Mouse (Mus musculus): ENCODE measurements around the gene H2-Q1. TPM values are rescaled to one million over a fixed set of nuclear protein-coding genes. Genes with fewer than 3 reads are reported as not detected.
"Not testable (repeated sequence)": the region's sequence is repeated elsewhere in the genome, so short reads cannot be mapped to it uniquely, and the experiment has no call there.

H2-Q1 gene
- polyA plus RNA-seq, 1 experiment, result 83.4 TPM

DNA sequence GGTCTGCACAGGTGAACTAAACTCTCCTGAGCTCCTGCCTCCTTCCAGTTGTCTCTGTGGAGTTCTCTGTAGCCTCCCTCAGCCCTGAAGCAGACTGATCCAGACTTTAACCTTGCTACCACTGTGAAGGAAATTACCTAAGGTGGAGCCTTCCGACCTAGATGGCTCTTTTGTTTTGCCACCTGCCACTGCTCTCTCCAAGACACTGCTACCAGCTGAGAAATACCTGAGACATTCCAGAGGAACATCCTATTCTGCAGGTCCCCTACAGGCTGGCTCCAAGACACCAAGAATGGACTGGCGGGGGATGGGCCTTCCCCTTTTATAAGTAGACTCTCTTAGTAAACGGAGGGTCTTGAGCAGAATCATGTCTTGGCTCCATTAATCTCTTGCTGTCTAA is 39.9 kb upstream of the H2-Q1 start:
- Histone ChIP-seq H3K27ac (ENCODE audit: insufficient read depth, low read depth, low read length) (no peak overlapping the region), H3K36me3 (ENCODE audit: control insufficient read depth, insufficient read depth, low read length) (no peaks in the 10 kb centered on the region), H3K27me3 (ENCODE audit: control insufficient read depth, insufficient read depth, low read length) (no peaks in the 10 kb centered on the region), H3K4me1 (ENCODE audit: control insufficient read depth, insufficient read depth, insufficient read length, low read length) (peaks cover 6% of the 10 kb centered on the region; the same call in 1 of the 2 replicates), H3K4me3 (ENCODE audit: low read depth, low read length) (no peak overlapping the region)
- WGBS, result 57% methylated on average over 3 of the region's 3 CpGs
- TF ChIP-seq CTCF (IDR thresholded peaks at IDR 0.05; ENCODE audit: extremely low read depth, insufficient read length, insufficient replicate concordance, low read depth, low read length) (no peak), POLR2A (IDR thresholded peaks at IDR 0.05; ENCODE audit: low read depth, low read length) (no peak)

DNA sequence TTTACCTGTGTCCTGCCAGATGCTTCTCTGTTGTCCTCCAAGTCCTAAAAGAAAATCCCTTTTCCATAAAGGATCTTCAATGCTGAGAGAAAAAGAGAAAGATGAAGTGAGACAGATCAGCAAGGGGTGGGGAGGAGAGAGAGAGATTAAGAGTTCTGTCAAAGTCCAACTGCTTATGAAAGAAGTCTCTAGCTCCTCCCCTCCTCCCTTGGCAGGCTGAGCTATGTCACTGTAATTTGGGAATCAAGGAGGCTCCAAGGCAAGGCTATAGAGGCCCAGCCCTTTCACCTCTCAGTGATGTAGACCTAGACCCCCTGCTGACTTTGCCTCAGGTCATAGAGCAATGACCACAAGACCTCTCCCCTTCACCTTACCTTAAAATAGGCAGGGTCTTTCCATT is 34.8 kb upstream of the H2-Q1 start:
- Histone ChIP-seq H3K27me3 (ENCODE audit: control insufficient read depth, insufficient read depth, low read length) (no peaks in the 10 kb centered on the region), H3K4me1 (ENCODE audit: control insufficient read depth, insufficient read depth, insufficient read length, low read length) (0 out of 2 replicates have a peak, but pooled peaks cover 2% of the 10 kb centered on the region), H3K4me3 (ENCODE audit: low read depth, low read length) (no peak overlapping the region), H3K36me3 (ENCODE audit: control insufficient read depth, insufficient read depth, low read length) (no peaks in the 10 kb centered on the region), H3K27ac (ENCODE audit: insufficient read depth, low read depth, low read length) (no peak overlapping the region)
- TF ChIP-seq POLR2A (IDR thresholded peaks at IDR 0.05; ENCODE audit: low read depth, low read length) (no peak), CTCF (IDR thresholded peaks at IDR 0.05; ENCODE audit: extremely low read depth, insufficient read length, insufficient replicate concordance, low read depth, low read length) (no peak; the same call in 1 of the 2 replicates)

GRCm38 (mm10) chr17:35295796-35296195 is 24.4 kb upstream of the H2-Q1 start:
- not testable (repeated sequence) for H3K27ac ChIP-seq (ENCODE audit: insufficient read depth, low read depth, low read length); H3K4me3 ChIP-seq (ENCODE audit: low read depth, low read length); H3K4me1 ChIP-seq (ENCODE audit: control insufficient read depth, insufficient read depth, insufficient read length, low read length); H3K36me3 ChIP-seq (ENCODE audit: control insufficient read depth, insufficient read depth, low read length); H3K27me3 ChIP-seq (ENCODE audit: control insufficient read depth, insufficient read depth, low read length)
- WGBS, result 4% methylated on average over 5 of the region's 5 CpGs
- peak; percentile 78; the same call in 1 of the 2 replicates for TF ChIP-seq CTCF (IDR thresholded peaks at IDR 0.05; ENCODE audit: extremely low read depth, insufficient read length, insufficient replicate concordance, low read depth, low read length)

DNA sequence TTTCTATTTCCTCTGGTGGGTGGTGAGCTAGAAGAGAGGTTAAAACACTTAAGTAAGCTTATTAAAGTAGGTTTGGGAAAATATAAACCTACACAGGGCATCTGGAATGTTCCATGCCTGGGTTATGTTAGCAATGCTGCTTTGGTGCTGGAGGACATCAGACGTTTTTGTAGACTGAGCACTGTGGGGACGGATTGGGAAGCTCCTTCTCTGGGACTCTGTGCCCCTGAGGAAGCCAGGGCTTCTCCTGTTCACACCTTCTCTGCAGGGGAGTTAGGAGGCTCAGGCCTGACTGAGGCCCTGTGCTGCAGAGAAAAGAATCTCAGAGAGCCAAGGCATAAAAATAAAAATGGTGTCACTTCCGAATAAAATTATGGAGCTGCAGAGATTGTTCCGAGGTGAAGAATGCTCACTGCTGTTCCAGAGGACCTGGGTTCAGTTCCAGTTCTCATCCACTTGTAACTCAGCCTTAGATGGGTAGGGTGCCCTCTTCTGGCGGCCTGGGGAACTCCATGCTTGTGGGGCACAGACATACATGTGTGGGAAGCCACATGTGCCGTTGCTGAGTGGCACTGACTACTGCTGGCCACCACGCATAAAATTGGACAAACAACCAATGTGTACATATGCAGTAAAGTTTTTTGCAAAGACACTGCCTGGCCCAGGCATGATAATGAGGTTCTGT is 19.8 kb upstream of the H2-Q1 start:
- not testable (repeated sequence) for H3K36me3 ChIP-seq (ENCODE audit: control insufficient read depth, insufficient read depth, low read length); H3K27ac ChIP-seq (ENCODE audit: insufficient read depth, low read depth, low read length); H3K27me3 ChIP-seq (ENCODE audit: control insufficient read depth, insufficient read depth, low read length); H3K4me3 ChIP-seq (ENCODE audit: low read depth, low read length)
- 87% methylated on average over 7 of the region's 7 CpGs for WGBS
- peaks cover 13% of the 10 kb centered on the region; the same call in 1 of the 2 replicates for H3K4me1 ChIP-seq (ENCODE audit: control insufficient read depth, insufficient read depth, insufficient read length, low read length)

- 10% methylated on average over 13 of the region's 13 CpGs for WGBS
- Histone ChIP-seq H3K4me1 (ENCODE audit: control insufficient read depth, insufficient read depth, insufficient read length, low read length) (peaks cover 13% of the 10 kb centered on the region; the same call in 1 of the 2 replicates), H3K27ac (ENCODE audit: insufficient read depth, low read depth, low read length) (peak overlapping the region; percentile 92), H3K36me3 (ENCODE audit: control insufficient read depth, insufficient read depth, low read length) (no peaks in the 10 kb centered on the region), H3K27me3 (ENCODE audit: control insufficient read depth, insufficient read depth, low read length) (no peaks in the 10 kb centered on the region), H3K4me3 (ENCODE audit: low read depth, low read length) (peak overlapping the region; percentile 49)
- TF ChIP-seq POLR2A (IDR thresholded peaks at IDR 0.05; ENCODE audit: low read depth, low read length) (no peak), CTCF (IDR thresholded peaks at IDR 0.05; ENCODE audit: extremely low read depth, insufficient read length, insufficient replicate concordance, low read depth, low read length) (peak; percentile 98)
Measured at GRCm38 (mm10) chr17:35301645-35302258, 18.5 kb upstream of the H2-Q1 start.

- TF ChIP-seq CTCF (IDR thresholded peaks at IDR 0.05; ENCODE audit: extremely low read depth, insufficient read length, insufficient replicate concordance, low read depth, low read length), result no peak
- no peak for TF ChIP-seq POLR2A (IDR thresholded peaks at IDR 0.05; ENCODE audit: low read depth, low read length)
- Histone ChIP-seq H3K27ac (ENCODE audit: insufficient read depth, low read depth, low read length) (peak overlapping the region; percentile 54), H3K36me3 (ENCODE audit: control insufficient read depth, insufficient read depth, low read length) (no peaks in the 10 kb centered on the region), H3K27me3 (ENCODE audit: control insufficient read depth, insufficient read depth, low read length) (no peaks in the 10 kb centered on the region), H3K4me3 (ENCODE audit: low read depth, low read length) (no peak overlapping the region), H3K4me1 (ENCODE audit: control insufficient read depth, insufficient read depth, insufficient read length, low read length) (peaks cover 13% of the 10 kb centered on the region; the same call in 1 of the 2 replicates)
- WGBS, result 78% methylated on average over 2 of the region's 2 CpGs
Measured at GRCm38 (mm10) chr17:35303271-35303670, 16.9 kb upstream of the H2-Q1 start.

- 78% methylated on average over 10 of the region's 10 CpGs for WGBS
- no peak for TF ChIP-seq POLR2A (IDR thresholded peaks at IDR 0.05; ENCODE audit: low read depth, low read length)
- no peak for TF ChIP-seq CTCF (IDR thresholded peaks at IDR 0.05; ENCODE audit: extremely low read depth, insufficient read length, insufficient replicate concordance, low read depth, low read length)
- peak overlapping the region; percentile 92 for H3K27ac ChIP-seq (ENCODE audit: insufficient read depth, low read depth, low read length)
Measured at GRCm38 (mm10) chr17:35303756-35304350, 16.4 kb upstream of the H2-Q1 start.

More at GRCm38 (mm10) chr17:35303756-35304350, 16.4 kb upstream of the H2-Q1 start:
- H3K36me3 ChIP-seq (ENCODE audit: control insufficient read depth, insufficient read depth, low read length), result no peaks in the 10 kb centered on the region
- H3K4me1 ChIP-seq (ENCODE audit: control insufficient read depth, insufficient read depth, insufficient read length, low read length), result peaks cover 13% of the 10 kb centered on the region; the same call in 1 of the 2 replicates
- H3K4me3 ChIP-seq (ENCODE audit: low read depth, low read length), result no peak overlapping the region
- no peaks in the 10 kb centered on the region for H3K27me3 ChIP-seq (ENCODE audit: control insufficient read depth, insufficient read depth, low read length)

Measured in small intestine, adult 2 months (tissue).